Mouse (Mus musculus) liver, adult 2 months (tissue): Measurements from ENCODE around the gene Phf6.

Experiments
- CTCF ChIP-seq: fragments of 200-500 bp; IDR thresholded peaks from 2 replicates; pipeline ENCODE4 v1.5.1; 2011; ENCODE audit warnings: low read depth, low read length, control low read depth
- POLR2A ChIP-seq: fragments of 200-500 bp; IDR thresholded peaks from 2 replicates; pipeline ENCODE4 v1.6.1; 2011; ENCODE audit warnings: low read length, control low read depth; ENCODE audit not compliant: insufficient read depth; ENCODE audit errors: extremely low read depth

DNA sequence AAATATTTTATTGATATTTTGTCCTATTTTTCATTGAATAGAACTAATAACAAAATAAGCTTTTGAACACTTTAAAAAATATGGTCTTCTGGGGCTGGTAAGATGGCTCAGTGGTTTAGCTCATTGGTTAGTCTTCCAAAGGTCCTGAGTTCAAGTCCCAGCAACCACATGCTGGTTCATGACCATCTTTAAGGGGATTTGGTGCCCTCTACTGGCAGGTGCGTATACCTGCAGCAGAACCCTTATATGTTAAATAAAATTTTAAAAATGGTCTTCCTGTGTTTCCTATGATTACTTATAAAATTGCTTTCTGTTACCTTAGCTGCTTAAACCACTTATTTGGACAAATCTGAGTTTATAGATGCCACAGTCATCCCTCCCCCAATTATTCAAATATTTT, 16.8 kb downstream of the Phf6 start:
- TF ChIP-seq CTCF (peak; percentile 35; the same call in 1 of the 2 replicates), POLR2A (no peak)
